Mouse (Mus musculus) liver, embryonic 14.5 days (tissue): ENCODE results near the gene Olfr705.

ENCODE experiments used
- CTCF ChIP-seq: IDR thresholded peaks from 2 replicates; pipeline ENCODE4 v1.5.1; 2016; ENCODE audit warnings: antibody characterized with exemption, low read depth, control low read depth
- EP300 ChIP-seq: IDR thresholded peaks from 2 replicates; pipeline ENCODE4 v1.6.1; 2016; ENCODE audit warnings: antibody characterized with exemption, low read depth

DNA sequence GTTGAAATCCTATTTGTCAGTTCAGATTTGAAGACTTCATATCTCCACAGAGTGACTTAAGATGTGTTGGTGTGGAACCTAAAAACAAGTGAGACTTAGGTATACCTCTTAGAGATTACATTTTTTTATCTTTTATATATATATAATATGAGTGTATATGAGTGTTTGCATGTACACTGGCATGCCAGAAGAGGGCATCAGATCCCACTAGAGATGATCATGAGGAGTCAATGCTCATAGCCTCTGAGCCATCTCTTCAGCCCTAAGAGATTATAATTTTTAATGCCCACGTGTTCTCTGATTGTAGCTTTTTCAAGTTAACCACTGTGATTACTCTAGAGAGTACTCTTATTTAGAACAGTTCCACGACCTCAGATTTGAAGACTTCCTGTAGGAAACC, 31.0 kb upstream of the Olfr705 start, which contains the start of gene Olfr1532-ps1:
- TF ChIP-seq CTCF (no peak), EP300 (no peak)
